Mouse (Mus musculus) olfactory bulb, adult 2 months (tissue): Measurements from ENCODE around the gene Frmpd3.

Source experiments
- CTCF ChIP-seq: fragments of 200-500 bp; IDR thresholded peaks from 2 replicates; pipeline ENCODE4 v1.5.1; 2012; ENCODE audit warnings: low read depth, mild to moderate bottlenecking, low read length, moderate library complexity; ENCODE audit not compliant: insufficient read depth
- POLR2A ChIP-seq: fragments of 200-500 bp; IDR thresholded peaks from 2 replicates; pipeline ENCODE4 v1.6.1; 2012; ENCODE audit warnings: mild to moderate bottlenecking, low read depth, low read length, moderate library complexity; ENCODE audit not compliant: insufficient read depth

DNA sequence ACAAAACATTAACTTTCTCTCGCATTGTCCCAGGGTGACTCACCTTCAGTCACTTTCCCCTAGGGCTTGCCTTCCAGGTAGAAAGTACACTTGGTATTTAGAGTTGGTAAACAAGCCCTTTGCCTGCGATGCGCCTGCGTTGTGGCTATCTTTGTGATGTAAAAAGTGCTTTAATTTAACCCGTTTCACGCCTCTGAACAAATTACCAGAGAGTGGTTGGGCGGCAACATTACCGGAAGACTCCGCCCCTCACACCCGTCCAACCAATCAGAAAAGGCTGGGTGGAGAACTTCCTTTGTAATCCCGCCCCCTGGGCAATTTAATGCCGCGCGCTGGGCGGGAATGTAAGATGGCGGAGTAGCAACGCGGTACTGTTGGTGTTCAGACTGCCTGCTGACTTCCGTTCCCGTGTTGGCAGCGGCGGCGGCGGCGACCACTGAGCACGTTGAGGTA is 114.2 kb downstream of the Frmpd3 start, which contains the start of gene Prps1:
- TF ChIP-seq CTCF, result no peak
- peak; percentile 69 for TF ChIP-seq POLR2A
